Mouse (Mus musculus): ENCODE data around the gene Cngb1.
A peak's percentile ranks its signal among the peaks of the same experiment; 100 is the strongest.
"Not testable (repeated sequence)": the region's sequence is repeated elsewhere in the genome, so short reads cannot be mapped to it uniquely, and the experiment has no call there.

The Cngb1 gene

DNA sequence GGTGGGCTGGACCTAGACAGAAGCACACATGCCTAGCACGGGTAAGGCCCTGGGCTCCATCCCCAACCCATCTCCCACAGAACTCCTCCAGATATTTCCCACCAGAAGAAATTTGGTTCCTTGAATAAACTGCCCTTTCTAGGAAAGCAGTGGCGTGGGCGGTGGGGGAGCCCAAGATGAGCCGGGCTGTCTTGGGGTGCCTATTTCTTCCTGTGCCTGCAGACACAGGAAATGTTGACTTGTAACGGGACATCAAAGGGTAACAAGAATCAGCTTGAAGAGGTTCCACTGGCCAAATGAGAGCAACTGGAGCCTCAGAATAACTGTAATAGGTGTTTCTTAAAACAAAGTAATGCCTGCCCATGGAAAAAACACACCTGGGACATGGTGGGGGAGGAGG, 59.1 kb downstream of the Cngb1 start:
- no peak for DNase-seq (ENCODE audit: low read depth, low spot score)

- DNase-seq (ENCODE audit: low read depth, low spot score): no peak
These were observed 61.2 kb downstream of the Cngb1 start for GRCm38 (mm10) chr8:95245180-95245579.

DNA sequence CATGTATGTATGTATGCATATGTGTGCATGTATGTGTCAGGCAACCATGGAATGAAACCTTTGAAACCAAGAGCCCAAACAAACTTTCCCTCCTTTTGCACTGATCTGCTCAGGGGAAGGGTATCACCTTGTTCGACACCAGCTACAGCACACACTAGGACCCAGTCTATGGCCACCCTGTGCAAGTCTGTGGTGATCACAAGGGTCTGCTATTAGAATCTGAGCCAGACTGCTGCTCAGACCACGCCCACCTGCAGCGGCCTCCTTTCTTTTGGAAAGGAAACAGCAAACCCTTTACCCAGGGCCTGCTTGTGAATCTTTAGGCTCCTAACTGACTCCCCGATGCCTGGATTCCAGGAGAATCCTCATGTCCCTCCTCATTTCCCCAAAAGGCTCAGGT, 62.5 kb downstream of the Cngb1 start:
- no peak for DNase-seq (ENCODE audit: low read depth, low spot score)

DNA sequence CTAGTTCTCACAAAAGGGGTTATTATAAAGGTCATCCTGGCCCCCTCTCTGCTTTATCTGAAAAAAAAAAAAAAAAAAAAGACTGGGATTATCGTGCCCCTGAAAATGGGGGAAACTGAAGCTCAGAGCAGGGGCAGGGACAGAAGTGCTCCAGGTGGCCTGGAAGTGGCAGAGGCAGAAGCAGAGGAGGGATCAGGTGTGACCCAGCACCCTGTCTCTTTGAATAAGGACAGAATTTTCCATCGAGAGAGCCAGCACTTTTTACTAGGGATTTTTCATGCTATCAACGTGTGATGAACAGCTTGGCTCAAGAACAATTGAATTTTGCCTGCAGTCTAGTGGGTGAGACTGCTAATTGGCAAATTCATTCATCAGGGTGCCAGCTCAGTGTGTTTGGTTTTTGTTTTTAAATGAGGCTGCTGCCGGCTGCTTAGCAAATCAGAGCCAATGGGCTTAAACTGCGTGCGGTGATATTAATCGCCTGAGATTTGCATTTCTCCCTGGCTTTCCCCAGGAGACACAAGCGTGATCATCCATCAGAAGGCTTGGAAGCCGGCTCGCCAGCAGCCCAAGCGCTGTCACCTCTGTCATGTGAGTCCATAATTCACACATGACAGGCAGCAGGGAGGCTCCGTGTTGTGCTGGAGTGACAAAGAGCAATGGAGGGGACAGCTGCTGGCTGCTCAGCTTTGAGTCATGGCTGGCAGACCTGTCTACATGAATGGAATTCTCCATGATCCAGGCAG, 63.4 kb downstream of the Cngb1 start:
- DNase-seq (ENCODE audit: low read depth, low spot score): peak; percentile 65

- no peak for DNase-seq (ENCODE audit: low read depth, low spot score)
These were observed 64.1 kb downstream of the Cngb1 start for GRCm38 (mm10) chr8:95242099-95242825.

DNA sequence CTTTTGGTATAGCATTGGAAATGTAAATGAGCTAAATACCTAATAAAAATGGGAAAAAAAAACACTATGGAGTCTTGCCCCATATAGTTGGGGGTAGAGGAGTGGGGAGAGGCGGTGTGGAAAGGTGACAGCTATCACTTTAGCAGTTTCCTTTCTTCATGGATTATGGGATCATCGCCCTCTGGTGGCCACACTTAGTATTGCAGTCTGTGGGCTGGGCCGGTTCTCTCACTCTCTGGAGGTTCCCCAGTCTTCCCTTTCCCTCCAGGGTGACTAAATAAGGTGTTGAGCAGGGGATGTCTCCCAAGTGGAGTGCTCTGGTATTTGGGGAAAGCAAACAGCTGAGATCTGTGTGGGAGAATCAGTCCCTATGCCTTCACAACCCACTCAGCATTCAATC, 70.7 kb downstream of the Cngb1 start:
- no peak for DNase-seq (ENCODE audit: low read depth, low spot score)

DNA sequence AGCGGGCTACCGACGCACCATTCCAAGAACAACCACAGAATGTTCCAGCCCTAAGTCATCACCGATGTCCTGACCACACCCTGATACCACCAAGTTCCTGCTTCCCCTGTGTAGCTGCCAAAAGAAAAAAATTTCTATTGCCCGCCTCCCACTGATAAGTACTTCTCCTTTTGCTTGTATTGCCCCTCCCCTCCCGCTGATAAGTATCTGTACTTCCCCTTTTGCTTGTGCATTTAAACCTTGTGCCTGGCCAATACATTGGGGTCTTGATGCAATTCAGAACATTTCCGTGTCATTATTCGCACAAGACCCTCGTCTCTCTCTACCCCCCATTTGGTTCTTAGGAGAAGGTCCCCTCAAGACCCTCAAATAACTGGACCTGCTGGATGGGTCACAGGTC, 76.3 kb downstream of the Cngb1 start:
- DNase-seq (ENCODE audit: low read depth, low spot score): not testable (repeated sequence)

DNA sequence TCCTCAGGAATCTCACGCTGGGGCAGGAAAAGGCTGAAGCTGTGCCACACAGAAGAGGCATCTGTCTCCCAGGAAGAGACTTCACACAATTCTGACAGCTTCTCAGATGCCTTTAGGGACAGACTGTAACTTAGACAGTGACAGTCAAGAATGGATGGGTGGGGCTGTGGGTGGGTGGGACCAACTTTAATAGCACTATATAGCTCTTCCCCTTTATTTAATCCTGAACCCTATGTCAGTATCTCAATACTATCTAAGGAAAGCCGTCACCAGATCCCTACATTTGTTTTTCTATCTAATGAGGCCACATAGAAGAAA, 79.3 kb downstream of the Cngb1 start:
- no peak for DNase-seq (ENCODE audit: low read depth, low spot score)

DNA sequence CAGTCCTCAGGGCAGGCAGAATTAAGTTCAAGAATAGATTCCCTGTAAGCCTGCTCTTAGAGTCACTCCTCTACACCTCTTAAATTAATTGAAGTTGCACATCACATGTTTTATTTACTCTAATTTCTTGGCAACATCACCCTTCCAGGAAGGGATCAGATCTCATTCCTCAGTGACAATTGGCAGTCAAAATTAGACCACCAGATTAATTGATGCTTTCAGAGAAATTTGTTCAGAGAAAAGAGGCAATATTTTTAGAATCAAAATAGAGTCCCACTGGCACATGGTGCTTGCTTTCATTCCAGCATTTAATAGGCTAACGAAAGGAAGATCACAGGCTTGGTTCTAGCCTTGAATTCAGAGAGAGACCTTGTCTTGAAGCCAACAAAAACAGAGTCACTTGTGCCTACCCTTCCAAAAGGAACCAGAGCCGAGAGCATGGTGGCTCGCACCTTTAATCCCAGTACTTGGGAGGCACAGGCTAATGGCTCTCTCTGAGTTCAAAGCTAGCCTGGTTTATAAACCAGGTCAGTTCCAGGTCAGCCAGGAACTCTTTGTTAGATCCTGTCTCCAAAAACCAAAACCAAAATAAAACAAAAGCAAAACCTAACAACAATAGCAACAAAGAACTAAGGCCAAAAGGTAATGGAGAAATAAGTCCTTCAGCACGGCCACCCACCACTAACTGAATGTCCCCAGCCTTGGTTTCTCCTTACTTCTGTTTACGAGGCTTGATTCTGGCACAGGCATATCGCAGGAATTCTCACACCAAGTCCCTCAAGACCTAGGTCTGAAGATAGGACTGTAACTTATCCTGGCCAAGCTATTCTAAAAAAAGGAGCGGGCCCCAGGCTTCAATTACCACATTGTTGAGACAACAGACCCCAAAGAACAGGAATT, 79.9 kb downstream of the Cngb1 start:
- no peak for DNase-seq (ENCODE audit: low read depth, low spot score)

GRCm38 (mm10) chr8:95223969-95224368, 82.4 kb downstream of the Cngb1 start:
- no peak for DNase-seq (ENCODE audit: low read depth, low spot score)

- no peak for DNase-seq (ENCODE audit: low read depth, low spot score)
These were observed 85.3 kb downstream of the Cngb1 start for GRCm38 (mm10) chr8:95221045-95221444.

- DNase-seq (ENCODE audit: low read depth, low spot score): no peak
These were observed 85.8 kb downstream of the Cngb1 start for GRCm38 (mm10) chr8:95220571-95220998.

DNA sequence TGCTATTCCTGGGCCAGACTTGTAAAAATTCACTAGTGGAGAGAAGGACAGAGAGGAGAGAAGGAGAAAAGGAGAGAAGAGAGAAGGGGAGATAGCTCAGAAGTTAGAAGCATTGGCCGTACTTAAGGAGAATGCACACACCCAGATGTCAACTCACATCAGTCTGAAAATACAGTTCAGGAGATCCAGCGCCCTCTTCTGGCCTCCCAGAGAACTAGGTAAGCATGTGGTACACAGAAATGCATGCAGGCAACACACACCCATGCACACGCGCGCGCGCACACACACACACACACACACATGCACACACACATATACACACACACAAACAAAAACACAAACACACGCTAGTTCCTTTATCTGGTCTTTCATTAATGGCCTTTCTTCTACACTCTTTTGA, 86.8 kb downstream of the Cngb1 start:
- DNase-seq (ENCODE audit: low read depth, low spot score): no peak

DNA sequence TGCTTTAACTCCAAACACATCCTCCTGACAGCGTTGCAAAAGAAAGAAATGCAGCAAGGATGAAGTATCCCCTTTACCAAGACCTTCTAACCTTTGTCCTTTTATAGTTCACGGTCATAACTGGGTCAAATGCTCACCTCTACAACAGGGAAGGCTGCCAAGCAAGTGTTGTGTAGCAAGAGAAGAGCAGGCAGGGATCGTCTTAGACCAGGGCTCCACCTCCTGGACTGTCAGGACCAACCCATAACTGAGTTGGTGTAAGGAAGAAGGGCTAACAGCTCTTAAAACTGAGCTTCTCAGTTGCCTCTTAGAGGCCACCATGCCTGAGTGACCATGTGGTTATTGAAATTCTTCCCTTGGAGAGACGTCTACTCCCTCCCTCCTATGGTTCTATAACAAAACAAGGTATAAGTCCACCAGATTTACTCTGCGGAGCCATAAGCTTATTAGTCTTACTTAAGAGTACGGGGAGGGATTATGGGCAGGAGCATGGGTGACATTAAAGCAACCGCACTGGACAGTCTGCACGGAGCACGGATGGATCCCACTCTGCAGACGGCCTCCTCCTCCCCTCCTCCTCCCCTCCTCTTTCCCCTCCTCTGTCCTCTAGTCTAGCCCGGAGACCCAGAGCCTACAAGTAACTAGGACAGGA, 90.5 kb downstream of the Cngb1 start:
- DNase-seq (ENCODE audit: low read depth, low spot score): no peak

GRCm38 (mm10) chr8:95209924-95210323, 96.5 kb downstream of the Cngb1 start:
- peak; percentile 40 for DNase-seq (ENCODE audit: low read depth, low spot score)

- no peak for DNase-seq (ENCODE audit: low read depth, low spot score)
These were observed 100.4 kb downstream of the Cngb1 start for GRCm38 (mm10) chr8:95205946-95206345.

DNA sequence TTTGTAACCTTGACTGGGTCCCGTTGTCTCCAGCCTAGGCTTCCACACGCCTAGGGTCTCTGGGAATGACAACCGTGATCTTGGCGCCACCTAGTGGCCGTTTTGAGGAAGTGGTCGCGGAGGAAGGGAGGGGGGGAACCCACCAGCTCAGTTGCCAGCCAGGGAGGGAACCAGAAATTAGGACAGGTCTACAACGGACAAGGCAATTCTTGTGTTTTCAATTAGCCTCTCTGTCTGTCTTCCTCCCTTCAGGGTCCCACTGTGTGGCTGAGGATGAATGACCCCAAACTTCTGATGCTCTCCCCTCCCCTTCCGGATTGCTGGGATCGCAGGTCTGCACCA, 102.4 kb downstream of the Cngb1 start:
- no peak for DNase-seq (ENCODE audit: low read depth, low spot score)

DNA sequence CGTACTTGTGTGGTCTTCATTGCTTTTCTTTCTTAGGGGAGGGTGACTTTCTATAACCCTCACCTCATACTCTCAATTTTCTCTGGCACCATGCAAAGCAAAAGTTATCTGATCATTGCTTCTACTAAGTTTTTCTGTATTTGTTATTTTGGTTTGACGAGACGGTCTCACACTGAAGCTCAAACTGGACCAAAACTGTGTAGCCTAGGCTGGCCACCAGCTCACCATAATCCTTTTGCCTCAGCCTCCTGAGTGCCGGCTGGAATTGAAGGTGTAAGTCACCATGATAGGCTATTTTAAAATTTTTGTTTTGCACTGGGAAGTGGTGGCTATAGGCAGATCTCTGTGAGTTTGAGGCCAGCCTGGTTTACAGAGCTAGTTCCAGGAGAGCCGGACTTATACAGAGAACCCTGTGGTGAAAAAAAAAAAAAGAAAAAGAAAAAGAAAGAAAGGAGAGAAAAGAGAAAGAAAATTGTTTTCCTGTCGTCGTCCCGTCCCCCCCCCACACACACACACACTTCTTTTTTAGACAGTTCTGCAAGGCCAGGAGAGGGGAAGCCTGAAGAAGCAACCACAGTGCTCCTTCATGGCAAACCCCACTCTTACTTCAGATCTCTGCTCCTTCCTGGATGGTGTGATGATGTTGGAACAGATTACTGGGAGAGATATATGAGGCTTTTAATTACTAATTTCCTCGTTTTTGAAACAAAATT, 102.9 kb downstream of the Cngb1 start:
- DNase-seq (ENCODE audit: low read depth, low spot score): no peak

DNA sequence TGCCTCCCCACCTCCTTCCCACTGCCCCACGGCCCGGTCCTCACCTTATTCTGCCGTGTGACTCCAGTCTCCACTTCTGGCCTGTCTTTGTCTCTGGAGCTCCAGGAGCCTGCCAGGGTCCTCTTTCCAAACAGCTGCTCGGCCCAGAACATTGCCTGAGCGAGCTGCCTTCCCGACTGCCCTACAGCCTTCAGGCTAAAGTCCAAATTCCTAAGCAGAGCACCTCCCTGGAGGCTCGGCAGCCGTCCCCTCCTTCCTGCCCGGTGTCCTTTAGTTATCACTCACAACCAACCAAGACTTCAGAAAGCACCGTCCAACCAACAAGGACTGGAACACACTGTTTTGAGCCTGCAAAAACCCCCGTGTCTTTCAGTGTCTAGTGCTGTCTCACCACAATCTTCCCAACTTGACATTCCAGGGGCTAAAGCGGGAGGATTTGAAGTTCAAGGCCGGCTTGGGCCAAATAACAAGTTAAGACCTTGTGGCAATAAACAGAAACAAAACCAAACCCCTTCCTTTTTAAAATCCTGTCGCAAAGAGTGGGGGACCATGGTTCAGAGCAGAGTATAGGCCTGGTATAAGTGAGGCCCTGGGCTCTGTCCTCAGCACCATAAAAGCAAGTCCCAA, 103.6 kb downstream of the Cngb1 start, which contains the start of gene Kifc3:
TSS of gene Kifc3 (minus strand) at position 164 of the 627 bp plus-strand sequence.
- DNase-seq (ENCODE audit: low read depth, low spot score): no peak

DNA sequence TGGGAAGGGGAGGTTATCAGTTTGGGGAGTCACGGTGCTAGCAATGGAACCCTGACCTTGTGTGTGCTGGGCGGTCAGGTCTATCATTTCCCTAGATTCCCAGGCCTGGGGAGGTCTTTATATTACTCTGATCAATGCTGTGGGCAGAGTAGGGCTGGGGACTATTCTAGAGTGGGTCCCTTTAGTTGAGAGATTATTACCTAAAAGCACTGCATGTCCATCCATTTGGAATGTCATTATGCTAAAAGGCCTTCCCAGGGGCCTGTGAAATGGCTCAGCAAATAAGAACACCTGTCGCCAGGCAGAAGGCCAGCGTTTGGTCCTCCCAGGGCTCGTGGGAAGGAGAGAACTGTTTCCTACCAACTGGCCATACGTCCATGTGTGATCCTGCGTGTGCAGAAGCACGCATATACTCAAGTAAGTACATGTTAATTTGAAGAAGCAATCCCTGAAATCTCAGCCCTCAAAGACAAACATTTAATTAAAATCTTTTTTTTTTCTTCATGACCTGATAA, 104.3 kb downstream of the Cngb1 start:
- DNase-seq (ENCODE audit: low read depth, low spot score): no peak

GRCm38 (mm10) chr8:95201491-95201890, 104.9 kb downstream of the Cngb1 start:
- DNase-seq (ENCODE audit: low read depth, low spot score): no peak

Data from telencephalon, adult 2 months (tissue).